Mouse (Mus musculus) E14TG2a.4 (cell line): ENCODE results near the gene Arfgap1.

Experiments
- H3K27me3 ChIP-seq: 2 replicates; pipeline ENCODE4 v1.6.1; 2014; ENCODE audit warnings: low read length, control low read depth; ENCODE audit not compliant: insufficient read depth
- H3K36me3 ChIP-seq: 2 replicates; pipeline ENCODE4 v1.6.1; 2014; ENCODE audit warnings: low read length, control low read depth; ENCODE audit not compliant: insufficient read depth
- H3K4me1 ChIP-seq: replicated peaks from 2 replicates; pipeline ENCODE4 v1.6.1; 2014; ENCODE audit warnings: low read depth, low read length, control low read depth
- H3K4me3 ChIP-seq: replicated peaks from 2 replicates; pipeline ENCODE4 v1.5.1; 2014; ENCODE audit warnings: mild to moderate bottlenecking, low read length
- H3K9me3 ChIP-seq: 2 replicates; pipeline ENCODE4 v1.6.1; 2014; ENCODE audit warnings: low read length, control low read depth
- CTCF ChIP-seq: conservative IDR thresholded peaks from 2 replicates; pipeline ENCODE4 v1.5.1; 2014; ENCODE audit warnings: low read length
- NANOG ChIP-seq: IDR thresholded peaks from 2 replicates; pipeline ENCODE4 v1.6.1; 2014; ENCODE audit warnings: borderline replicate concordance, low read length, mixed read lengths
- POU5F1 ChIP-seq: IDR thresholded peaks from 2 replicates; pipeline ENCODE4 v1.6.1; 2014; ENCODE audit warnings: low read length, borderline replicate concordance

Gene Arfgap1

DNA sequence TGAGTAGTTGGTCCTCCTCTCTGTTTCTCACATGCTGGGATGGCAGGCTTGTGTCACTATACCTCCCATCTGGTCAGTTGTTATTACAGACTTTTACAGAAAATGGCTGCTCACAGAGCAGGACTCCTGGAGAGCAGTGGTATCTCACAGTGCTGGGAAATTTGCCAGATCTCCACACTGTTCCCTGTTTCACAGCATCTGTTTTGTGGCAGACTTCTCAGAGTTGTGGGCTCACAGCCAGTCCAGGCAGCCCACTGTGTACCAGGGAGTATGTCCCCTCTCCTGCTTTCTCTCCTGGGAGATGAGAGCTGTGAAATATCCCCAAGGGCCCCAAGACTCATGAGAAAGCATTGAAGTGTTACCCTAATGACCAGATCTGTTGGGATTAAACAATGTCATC lies 25.2 kb upstream of the Arfgap1 start:
- H3K36me3 ChIP-seq = no peaks in the 10 kb centered on the region; the same call in 1 of the 2 replicates
- no peaks in the 10 kb centered on the region for H3K27me3 ChIP-seq
- H3K9me3 ChIP-seq = no peaks in the 10 kb centered on the region
- H3K4me3 ChIP-seq = no peak overlapping the region
- no peak for TF ChIP-seq POU5F1
- TF ChIP-seq NANOG = no peak
- no peak for TF ChIP-seq CTCF
- H3K4me1 ChIP-seq = no peaks in the 10 kb centered on the region

DNA sequence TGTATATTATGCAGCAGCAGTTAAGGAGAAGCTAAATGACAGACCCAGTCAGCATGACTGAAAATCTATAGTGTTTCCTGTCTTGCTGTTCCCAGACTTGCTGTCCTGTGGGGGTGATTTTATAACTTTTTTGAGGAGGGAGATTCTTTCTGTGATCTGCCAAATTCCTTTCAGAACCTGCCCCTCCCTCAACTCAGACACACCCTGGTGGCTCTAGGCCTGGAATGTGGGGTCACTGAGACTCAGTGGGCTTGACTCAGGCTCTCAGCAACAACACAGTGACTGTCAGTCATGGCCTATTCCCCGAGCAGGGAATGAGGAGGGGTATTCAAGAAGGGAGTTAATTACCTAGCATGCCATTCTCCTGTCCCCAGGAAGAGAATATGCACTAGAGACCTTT lies 17.1 kb upstream of the Arfgap1 start:
- peaks cover under 1% of the 10 kb centered on the region; the same call in 1 of the 2 replicates for H3K27me3 ChIP-seq
- H3K36me3 ChIP-seq = no peaks in the 10 kb centered on the region
- no peak for TF ChIP-seq CTCF
- no peak for TF ChIP-seq NANOG
- TF ChIP-seq POU5F1 = no peak
- H3K4me1 ChIP-seq = peaks cover 64% of the 10 kb centered on the region
- 0 out of 2 replicates have a peak overlapping the region, but pooled peaks have one; percentile 3 for H3K4me3 ChIP-seq
- no peaks in the 10 kb centered on the region for H3K9me3 ChIP-seq

- no peaks in the 10 kb centered on the region for H3K36me3 ChIP-seq
- no peaks in the 10 kb centered on the region for H3K9me3 ChIP-seq
- TF ChIP-seq CTCF (no peak), NANOG (no peak), POU5F1 (no peak)
- H3K4me1 ChIP-seq = peaks cover 70% of the 10 kb centered on the region
- peak overlapping the region; percentile 82 for H3K4me3 ChIP-seq
- H3K27me3 ChIP-seq = peaks cover 18% of the 10 kb centered on the region
Measured at GRCm38 (mm10) chr2:180952731-180953171, 14.3 kb upstream of the Arfgap1 start.

GRCm38 (mm10) chr2:180953638-180954037 lies 13.4 kb upstream of the Arfgap1 start:
- no peak for TF ChIP-seq NANOG
- TF ChIP-seq POU5F1 = no peak
- Histone ChIP-seq H3K36me3 (no peaks in the 10 kb centered on the region), H3K4me3 (peak overlapping the region; percentile 82), H3K27me3 (peaks cover 18% of the 10 kb centered on the region), H3K4me1 (peaks cover 66% of the 10 kb centered on the region), H3K9me3 (no peaks in the 10 kb centered on the region)

- H3K4me3 ChIP-seq = peak within 1 kb of the TSS; percentile 82
- TF ChIP-seq NANOG (no peak), POU5F1 (no peak), CTCF (no peak)
Measured at GRCm38 (mm10) chr2:180954061-180955047, 12.7 kb upstream of the Arfgap1 start, which contains the start of gene Nkain4. Gene Nkain4, minus strand, starts transcription at chr2:180954699.

DNA sequence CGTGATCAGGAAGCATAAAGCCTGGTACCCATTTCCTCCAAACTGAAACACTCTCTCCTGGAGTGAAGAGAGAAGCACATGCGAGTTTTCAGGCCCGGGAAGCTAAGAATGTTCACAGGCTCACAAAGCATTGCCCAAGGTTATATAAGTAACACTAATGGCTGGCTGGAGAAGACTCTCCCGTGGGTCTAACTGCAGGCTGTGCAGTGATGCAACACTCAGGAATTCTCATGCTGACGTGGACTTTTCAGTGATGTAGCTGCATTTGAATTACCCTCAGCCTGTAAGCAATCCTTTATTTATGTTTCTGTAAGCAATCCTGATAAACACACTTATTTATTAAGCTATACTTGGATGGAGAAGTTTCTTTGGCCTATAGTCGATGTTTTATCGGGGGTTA lies 7.4 kb upstream of the Arfgap1 start:
- H3K36me3 ChIP-seq = no peaks in the 10 kb centered on the region
- peaks cover 18% of the 10 kb centered on the region for H3K27me3 ChIP-seq
- no peaks in the 10 kb centered on the region for H3K9me3 ChIP-seq
- H3K4me3 ChIP-seq = no peak overlapping the region
- peaks cover 20% of the 10 kb centered on the region for H3K4me1 ChIP-seq
- TF ChIP-seq NANOG = no peak
- TF ChIP-seq POU5F1 = no peak

More at GRCm38 (mm10) chr2:180954061-180955047, 12.7 kb upstream of the Arfgap1 start, which contains the start of gene Nkain4:
- Histone ChIP-seq H3K36me3 (no peaks in the 10 kb centered on the region), H3K4me1 (peaks cover 59% of the 10 kb centered on the region), H3K27me3 (peaks cover 18% of the 10 kb centered on the region), H3K9me3 (no peaks in the 10 kb centered on the region)

- Histone ChIP-seq H3K9me3 (no peaks in the 10 kb centered on the region), H3K4me1 (peaks cover 14% of the 10 kb centered on the region), H3K36me3 (no peaks in the 10 kb centered on the region), H3K27me3 (peaks cover 16% of the 10 kb centered on the region), H3K4me3 (no peak overlapping the region)
- TF ChIP-seq POU5F1 (no peak), CTCF (no peak), NANOG (no peak)
Measured at GRCm38 (mm10) chr2:180960187-180960586, 6.8 kb upstream of the Arfgap1 start.

DNA sequence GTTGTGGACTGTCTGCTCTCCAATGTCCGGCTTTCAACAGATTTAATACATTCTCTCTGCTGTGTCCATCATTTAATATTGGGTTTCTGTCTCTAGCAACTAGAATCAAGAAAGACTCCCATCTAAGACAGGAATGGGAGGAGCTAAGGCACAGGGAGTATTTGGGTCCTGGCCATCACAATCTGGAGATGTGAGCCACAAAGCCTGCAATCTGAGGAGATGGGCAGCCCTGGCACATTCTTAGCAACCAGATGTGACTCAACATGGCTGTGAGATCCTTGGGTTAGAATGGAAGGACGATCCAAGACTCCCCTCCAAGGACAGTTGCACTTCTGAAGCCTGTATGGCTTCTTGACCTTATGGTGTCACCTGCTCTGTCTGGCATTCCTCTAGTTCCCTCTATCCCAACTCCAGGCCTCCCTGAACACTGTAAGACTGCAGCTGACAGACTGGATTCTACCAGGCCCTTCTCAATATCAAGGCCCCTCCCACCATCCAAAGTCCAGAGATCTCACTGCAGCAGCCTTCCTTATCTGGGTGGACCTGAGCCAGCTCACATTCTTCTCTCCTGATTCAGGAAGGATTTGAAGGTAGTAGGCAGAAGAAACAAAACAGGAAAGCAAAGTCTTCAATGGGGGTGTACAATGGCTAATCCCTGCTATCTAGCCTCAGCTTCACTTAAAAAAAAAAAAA lies 4.3 kb upstream of the Arfgap1 start:
- TF ChIP-seq POU5F1 (no peak), CTCF (no peak), NANOG (no peak)

More for the DNA sequence above, 4.3 kb upstream of the Arfgap1 start:
- Histone ChIP-seq H3K9me3 (no peaks in the 10 kb centered on the region), H3K27me3 (no peaks in the 10 kb centered on the region), H3K4me3 (no peak overlapping the region), H3K4me1 (peaks cover 18% of the 10 kb centered on the region), H3K36me3 (no peaks in the 10 kb centered on the region)
